Mouse (Mus musculus) erythroblast, embryonic 14.5 days (primary cell): ENCODE data around the gene Cd2. TPM values are rescaled to one million over a fixed set of nuclear protein-coding genes. Genes with fewer than 3 reads are reported as not detected.

Experiments
- H3K27me3 ChIP-seq: 2 replicates; pipeline ENCODE4 v1.6.1; 2012; ENCODE audit warnings: inconsistent platforms; ENCODE audit not compliant: control insufficient read depth
- H3K36me3 ChIP-seq: 2 replicates; pipeline ENCODE4 v1.6.1; 2012; ENCODE audit warnings: mild to moderate bottlenecking, inconsistent platforms; ENCODE audit not compliant: control insufficient read depth
- H3K4me1 ChIP-seq: 2 replicates; pipeline ENCODE4 v1.6.1; 2012; ENCODE audit warnings: inconsistent platforms; ENCODE audit not compliant: control insufficient read depth
- H3K4me3 ChIP-seq: replicated peaks from 2 replicates; pipeline ENCODE3; 2012; ENCODE audit warnings: moderate library complexity, mild to moderate bottlenecking, inconsistent platforms
- H3K9me3 ChIP-seq: 2 replicates; pipeline ENCODE4 v1.6.1; 2012; ENCODE audit warnings: low read length, inconsistent platforms, mixed read lengths; ENCODE audit not compliant: control insufficient read depth
- GATA1 ChIP-seq: IDR thresholded peaks from 2 replicates; pipeline ENCODE4 v1.6.1; 2012; ENCODE audit warnings: low read length, inconsistent platforms, mixed read lengths
- TAL1 ChIP-seq: IDR thresholded peaks from 3 replicates; pipeline ENCODE4 v1.6.1; 2012; ENCODE audit warnings: low read length, inconsistent platforms, mixed read lengths
- polyA plus RNA-seq: library from polyadenylated mRNA; stranded (reverse); fragments of >175 nt; gene quantifications from 2 replicates; pipeline ENCODE4 v1.2.3, GENCODE M21; 2012

Cd2 gene
- polyA plus RNA-seq, 1 experiment: not detected

GRCm38 (mm10) chr3:101228868-101229550, 58.7 kb downstream of the Cd2 start:
- Histone ChIP-seq H3K9me3 (no peaks in the 10 kb centered on the region), H3K4me3 (no peak overlapping the region), H3K4me1 (no peaks in the 10 kb centered on the region), H3K36me3 (no peaks in the 10 kb centered on the region), H3K27me3 (no peaks in the 10 kb centered on the region)
- TF ChIP-seq GATA1 (no peak), TAL1 (no peak)

- Histone ChIP-seq H3K36me3 (no peaks in the 10 kb centered on the region), H3K4me3 (no peak overlapping the region), H3K9me3 (no peaks in the 10 kb centered on the region), H3K27me3 (no peaks in the 10 kb centered on the region), H3K4me1 (no peaks in the 10 kb centered on the region)
- TF ChIP-seq TAL1: no peak
- no peak for TF ChIP-seq GATA1
Observed at GRCm38 (mm10) chr3:101228066-101228465, 59.7 kb downstream of the Cd2 start.

Other genes with a start within 250 kb of the Cd2 start
- gene Ptgfrn, start 177.7 kb downstream of the Cd2 start, polyA plus RNA-seq: not detected in 2 replicates
- gene Igsf3, start 89.1 kb upstream of the Cd2 start, polyA plus RNA-seq: 0.12 and 0.14 TPM in 2 replicates